Mouse (Mus musculus): Measurements from ENCODE around the gene Pgf.

Pgf gene

GRCm38 (mm10) chr12:85190290-85190689 is 12.7 kb upstream of the Pgf start:
- DNase-seq (ENCODE audit: low spot score): no peak

- no peak for DNase-seq (ENCODE audit: low spot score)
These were observed 8.8 kb upstream of the Pgf start for GRCm38 (mm10) chr12:85186361-85186760.

DNA sequence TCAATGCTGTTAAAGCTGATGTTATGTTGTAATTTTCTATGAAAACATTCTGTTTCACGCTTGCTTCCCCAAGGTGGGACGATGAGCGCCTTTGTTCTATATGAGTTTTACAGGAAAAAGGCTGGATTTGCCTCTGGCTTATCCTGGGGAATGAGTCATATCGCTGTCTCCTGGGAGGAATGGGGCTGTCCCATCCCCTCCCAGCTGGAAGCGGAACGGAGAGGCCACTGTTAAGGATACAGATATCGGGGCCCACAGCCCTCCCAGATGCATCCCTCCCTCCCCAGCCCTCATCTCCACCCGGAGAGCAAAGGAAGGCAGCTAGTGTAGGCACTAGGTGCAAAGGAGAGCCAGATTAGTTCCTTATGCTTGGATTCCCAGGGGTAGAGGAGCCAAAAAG is 8.2 kb upstream of the Pgf start:
- DNase-seq (ENCODE audit: low spot score): no peak

DNA sequence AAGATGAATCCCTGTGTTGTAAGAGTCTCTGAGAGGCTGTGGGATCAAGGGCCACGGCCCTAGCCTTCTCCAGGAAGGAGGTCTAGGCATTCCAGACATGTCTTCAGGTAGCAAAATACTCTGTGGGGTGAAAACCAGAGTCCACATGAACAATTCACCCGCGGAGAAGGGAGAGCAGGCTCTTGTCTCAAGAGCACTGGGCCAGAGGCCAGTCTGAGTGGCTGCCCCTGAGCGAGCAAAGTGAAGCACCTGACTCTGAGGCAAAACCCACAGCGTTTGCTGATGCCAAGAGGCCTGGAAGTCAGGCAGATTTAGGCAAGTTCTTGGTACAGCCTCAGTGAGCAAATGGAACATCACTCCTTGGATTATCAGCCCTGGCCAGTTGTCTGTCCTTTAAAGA is 6.5 kb upstream of the Pgf start:
- DNase-seq (ENCODE audit: low spot score): no peak

DNA sequence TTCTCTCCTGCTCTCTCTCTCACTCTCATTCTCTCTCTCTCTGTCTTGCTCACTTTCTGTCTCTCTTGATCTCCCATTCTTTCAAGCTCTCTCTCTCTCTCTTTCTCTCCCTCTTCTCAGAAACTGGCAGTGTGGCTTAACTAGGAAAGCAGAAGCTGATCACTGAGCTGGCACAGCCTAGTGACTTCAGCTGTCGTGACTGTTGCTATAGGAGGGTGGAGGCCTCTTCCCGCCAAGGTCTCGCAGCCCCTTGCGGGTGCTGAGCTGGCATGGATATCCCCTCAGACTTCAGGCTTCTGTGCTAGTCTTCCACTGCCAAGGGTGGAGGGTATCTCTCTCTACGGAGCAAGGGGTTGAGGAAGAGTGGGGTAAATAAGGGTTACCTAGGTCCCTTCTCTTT is 5.3 kb upstream of the Pgf start:
- DNase-seq (ENCODE audit: low spot score): no peak

DNA sequence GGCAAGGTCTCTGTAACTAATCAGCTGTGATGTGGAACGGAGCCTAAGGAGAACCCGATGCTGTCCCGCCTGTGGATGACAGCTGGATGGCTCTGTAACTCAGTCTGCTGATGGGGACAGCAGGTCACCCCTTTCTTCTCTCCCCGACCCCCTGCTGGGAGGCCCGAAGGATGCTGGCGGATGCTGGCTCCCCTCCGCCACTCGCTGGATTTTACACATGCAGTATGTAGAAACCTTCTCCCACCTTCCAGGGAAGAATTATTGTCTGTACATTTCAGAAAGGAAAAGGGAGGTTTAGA is 4.7 kb upstream of the Pgf start:
- no peak for DNase-seq (ENCODE audit: low spot score)

DNA sequence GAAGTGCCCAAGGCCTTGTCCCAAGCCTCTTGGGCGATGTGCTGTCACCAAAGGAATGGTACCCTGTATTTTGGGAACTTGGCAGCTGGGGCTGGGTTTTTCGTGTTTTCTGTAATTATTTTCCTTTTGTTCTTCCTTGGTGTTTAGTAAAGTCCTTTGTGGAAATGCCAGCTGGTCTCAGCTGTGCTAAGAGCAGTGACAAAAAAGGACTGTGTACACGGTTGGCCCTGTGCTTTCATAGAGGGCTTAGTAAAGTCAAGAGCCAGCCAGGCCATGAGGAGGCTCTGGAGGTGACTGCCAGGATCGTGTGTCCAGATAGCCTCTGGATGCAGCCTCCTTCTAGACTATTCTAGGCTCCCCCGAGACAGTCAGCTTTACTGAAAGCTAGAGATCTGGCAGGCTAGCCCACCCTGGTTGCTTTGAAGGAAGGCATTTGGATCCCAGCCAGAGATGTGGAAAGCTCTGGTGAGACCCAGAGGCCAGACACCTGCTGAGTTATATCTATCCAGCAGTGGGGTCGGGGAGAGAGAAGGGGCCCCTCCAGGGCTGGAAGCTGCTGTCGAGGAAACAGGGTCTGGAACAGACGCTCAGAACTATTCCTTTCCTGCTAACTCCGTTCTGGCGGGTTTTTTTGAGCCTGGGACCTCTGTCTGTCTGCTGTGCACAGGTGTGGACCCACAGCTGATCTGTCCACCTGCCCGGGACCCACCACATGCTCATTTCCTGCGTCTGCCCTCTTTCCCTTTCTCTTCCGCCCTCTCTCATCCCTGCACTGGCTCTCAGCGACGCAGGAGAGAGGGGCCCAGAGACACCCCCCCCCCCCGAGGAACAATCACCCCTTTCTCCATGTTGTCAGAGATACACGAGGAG is 4.1 kb upstream of the Pgf start:
- no peak for DNase-seq (ENCODE audit: low spot score)

DNA sequence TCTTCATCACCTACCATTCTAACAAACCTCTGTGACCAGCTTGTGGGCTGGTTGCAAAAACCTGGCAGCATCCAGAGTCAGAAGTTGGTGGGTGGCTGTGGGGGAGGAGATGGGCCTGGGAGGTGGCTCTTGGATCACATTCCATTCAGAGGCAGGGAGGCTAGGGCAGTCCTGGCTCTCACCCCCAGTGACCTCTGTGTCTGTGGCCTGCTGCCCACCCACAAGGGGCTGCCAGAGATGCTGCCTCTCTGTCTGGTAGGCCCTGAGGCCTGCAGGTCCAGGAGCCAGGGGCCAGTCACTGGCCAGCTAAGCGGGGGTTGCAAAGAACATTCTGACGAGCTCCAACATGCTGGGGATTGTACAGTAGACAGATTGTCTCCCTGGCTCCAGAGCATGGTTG is 704 bp upstream of the Pgf start:
- DNase-seq (ENCODE audit: low spot score): no peak

DNA sequence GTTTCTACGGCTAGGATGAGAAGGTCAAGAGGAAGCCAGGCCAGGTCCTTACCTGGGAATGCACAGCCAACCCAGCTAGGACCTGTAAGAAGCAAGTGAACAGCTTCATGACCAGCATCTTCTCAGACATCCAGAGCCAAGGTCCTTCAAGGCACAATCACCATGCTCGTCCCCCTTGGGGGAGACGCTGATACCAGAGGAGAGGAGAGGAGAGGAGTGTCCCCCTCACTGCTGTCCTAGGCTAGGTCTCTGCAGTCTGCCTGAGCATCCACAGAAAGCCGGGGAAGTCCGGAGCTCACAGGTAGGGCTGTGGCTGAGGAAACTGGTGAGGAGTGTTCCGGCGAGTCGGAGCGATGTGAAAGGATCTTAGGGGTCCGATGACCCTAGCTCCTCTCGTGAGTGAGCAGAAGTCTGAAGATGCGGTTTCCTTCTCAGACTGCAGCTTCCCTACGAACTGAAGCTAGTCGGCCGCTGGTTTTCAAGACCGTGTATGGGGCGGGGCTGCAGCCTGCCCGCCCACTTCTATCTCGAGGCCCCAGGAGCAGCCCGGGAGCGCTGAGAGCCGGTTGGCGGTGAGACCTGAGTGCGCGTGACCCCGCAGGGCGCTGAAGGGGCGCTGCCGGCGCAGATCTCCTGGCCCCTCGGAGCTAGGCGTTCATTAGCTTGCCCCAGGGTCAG is 605 bp downstream of the Pgf start:
- no peak for DNase-seq (ENCODE audit: low spot score)

DNA sequence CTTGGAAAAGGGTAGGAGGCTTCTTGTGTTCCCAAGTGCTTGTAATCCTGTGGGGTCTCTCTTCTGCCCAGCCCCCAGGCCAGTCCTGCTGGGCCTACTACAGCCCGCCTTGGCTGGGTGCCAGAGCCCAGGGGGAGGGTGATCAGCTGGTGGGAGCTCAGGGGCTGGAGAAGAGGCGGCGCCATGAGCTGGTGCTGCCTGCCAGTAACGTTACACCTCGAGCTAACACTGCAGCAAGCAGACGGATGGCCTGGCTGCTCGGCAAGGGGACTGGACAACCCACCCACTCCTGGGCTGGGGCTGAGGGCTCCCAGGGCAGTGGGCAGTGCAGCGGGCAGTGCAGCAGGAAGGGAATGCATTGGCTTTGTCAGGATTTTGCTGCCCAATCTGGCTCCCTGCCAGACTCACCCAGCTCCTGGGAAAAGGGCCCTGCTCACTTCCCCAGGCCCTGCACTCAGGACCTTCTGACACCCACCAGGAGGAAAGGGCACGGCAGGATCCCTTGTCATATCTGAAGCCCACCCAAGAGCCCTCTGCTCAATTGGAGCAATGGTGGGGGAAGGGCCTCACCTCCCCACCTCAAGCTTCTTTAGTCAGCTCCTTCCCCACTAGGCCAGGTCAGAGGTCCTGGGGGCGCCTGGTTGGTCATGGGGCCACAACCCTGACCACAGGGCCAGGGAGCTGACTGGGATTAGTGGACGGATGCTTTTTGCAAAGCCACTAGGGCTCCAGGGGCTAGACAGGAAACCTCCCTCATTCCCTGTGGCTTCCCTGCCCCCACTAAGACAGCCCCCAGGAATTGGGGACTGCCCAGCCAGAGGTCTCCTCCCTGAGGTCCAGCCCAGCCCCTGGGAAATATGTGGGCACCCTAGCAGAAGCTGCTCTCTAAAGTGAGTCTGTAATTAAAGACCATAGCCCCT is 1.4 kb downstream of the Pgf start:
- no peak for DNase-seq (ENCODE audit: low spot score)

- DNase-seq (ENCODE audit: low spot score): no peak
These were observed 2.4 kb downstream of the Pgf start for GRCm38 (mm10) chr12:85175087-85175675.

GRCm38 (mm10) chr12:85174016-85174415 is 3.6 kb downstream of the Pgf start:
- no peak for DNase-seq (ENCODE audit: low spot score)

DNA sequence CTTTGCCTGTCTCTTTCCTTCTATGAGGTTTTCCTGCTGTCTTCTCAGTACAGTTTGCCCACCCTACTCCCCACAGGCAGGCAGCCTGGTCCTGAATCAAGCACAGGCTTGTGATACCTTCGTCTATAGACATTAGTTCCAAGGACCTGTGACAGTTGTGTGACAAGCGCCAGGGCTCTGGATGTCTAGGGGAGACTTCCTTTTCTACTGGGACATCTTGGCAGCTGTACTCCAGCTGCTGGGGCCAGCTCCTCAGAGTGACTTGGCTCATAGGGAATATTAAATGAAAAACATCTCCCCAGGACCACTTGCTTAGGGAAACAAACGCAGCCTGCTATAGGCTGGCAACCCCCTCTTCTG is 6.7 kb downstream of the Pgf start:
- no peak for DNase-seq (ENCODE audit: low spot score)

DNA sequence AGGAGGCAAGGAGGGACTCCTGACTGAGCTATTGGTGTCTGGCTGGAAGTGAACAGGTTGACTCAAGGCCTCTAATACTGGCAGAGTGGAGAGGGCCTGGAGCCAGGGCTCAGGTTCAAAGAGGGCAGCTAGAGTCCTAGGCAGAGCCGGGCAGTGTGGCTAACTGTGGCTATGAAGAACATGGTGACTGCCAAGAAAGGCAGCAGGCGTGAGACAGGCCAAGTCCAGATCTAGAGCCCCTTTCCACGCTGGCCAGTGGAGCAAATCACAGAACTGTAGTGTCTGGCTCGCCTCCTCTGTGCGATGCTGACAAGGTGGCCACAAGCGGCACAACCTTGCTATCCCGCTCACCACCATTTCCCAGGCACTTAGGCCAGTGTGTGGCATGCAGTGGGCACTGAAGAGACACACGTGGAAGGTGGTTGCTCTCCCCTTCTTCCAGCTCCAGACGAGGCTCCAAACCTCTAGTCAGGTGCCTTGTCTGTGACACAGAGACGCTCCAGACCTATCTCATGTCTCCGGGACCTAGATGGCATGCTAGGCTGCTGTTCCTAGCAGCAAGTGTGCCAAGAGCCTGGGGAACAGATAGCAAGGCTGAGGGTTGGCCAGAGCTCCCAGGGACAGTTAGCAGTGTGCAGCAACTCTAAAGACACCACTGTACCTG is 7.2 kb downstream of the Pgf start:
- DNase-seq (ENCODE audit: low spot score): no peak

DNA sequence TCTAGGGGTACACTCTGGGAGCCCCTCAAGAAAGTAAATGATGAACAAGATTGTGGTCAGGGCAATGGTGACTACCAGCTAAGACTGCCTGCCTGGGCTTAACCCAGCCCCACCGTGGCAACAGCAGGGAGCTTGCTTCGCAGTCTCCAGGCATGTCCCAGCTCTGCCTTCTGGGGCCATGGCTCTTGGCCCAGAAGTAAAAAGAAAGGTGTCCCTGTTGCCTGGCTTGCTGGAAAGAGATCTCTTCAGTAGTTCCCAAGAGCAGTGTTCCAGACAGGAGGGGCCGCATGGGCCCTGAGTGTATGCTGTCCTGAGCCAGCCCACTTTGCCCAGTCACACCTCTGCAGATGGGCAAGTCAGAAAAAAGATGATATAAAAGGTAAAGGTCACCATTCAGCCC is 7.7 kb downstream of the Pgf start:
- DNase-seq (ENCODE audit: low spot score): no peak

GRCm38 (mm10) chr12:85169117-85169858 is 8.3 kb downstream of the Pgf start:
- DNase-seq (ENCODE audit: low spot score): peak; percentile 77

DNA sequence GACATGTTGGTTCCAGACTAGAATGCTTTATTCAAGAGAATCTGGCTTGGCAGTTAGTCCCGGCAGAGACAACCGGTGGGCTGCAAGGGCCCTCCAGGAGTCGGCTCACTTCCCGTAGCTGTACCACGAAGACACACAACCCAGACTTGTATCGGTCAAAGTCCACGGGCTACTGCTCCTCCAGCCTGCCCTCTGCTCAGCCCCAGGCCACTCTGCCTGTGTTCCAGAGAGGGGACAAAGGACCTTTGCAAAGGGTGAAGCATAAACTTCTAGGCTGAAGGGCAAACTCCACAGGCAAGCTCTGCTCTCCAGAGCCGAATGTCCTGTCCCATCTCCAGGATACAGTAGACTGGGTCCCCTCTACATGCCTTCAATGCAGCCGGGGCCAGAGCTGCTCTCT is 11.0 kb downstream of the Pgf start:
- DNase-seq (ENCODE audit: low spot score): no peak

DNA sequence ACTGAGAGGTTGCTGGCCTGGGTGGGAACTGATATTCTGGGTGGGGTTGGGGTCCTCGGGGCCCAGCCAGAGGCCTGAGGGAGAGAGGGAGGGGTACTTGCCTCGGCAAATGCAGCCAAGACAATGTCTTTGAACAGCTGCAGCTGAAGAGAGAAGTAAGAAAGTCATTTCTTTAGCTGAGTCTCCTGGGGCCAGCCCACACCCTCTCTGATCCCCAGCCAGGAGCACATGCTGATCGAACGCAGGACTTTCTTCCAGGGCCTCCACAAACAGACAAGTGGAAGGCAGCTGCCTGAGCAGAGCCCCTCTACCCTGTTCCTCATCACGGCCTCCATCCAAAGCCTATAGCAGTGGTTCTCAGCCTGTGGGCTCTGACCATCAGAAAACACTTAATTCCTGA is 12.6 kb downstream of the Pgf start:
- no peak for DNase-seq (ENCODE audit: low spot score)

GRCm38 (mm10) chr12:85159592-85159991 is 18.0 kb downstream of the Pgf start:
- DNase-seq (ENCODE audit: low spot score): no peak

DNA sequence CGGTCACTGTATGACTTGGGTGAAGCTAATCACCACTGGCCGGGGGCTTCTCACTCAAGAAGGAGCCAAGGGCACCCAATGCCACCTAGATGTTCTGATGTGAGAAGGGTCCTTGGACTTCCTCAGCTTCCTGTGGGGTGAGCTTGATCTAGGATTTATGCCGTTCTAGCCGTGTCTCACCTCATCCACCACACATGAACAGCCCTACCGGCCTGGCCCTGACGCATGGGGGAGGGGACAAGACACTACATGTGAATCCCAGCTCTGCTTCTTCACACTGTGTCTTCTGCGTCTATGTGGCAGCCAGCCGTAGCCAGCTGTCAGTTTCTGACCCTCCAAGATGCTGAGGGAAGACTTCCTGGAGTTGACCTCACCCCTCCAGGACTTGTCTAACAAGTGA is 18.8 kb downstream of the Pgf start:
- no peak for DNase-seq (ENCODE audit: low spot score)

DNA sequence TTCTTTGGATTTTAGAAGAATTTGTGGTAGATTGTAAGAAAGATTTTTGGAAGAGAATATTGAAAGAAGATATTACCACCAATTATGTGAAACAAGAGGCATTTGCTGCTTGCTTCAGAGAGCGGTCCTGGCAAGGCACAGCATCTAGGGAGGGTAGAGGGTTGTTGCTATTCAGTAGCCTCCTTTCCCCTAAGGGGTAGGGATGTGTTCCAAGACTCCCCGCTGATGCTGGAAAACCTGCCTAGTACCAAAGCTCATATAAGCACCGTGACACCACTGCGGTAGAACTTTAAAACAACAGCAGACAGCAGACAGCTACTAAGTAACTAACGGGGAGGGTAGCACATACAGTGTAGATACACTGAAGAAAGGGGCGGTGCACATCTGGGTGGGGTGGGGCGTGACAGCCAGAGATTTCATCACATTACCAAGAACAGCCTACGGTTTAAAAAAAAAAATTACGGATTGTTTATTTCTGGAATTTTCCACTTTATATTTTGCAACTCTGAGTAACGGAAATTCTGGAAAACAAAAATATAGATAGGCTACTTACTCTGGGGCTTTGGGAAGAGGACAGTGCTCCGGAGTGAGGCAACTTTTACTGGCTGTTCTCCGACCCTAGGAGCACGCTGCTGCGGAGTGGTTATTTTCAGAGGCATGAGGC is 19.7 kb downstream of the Pgf start:
- no peak for DNase-seq (ENCODE audit: low spot score)

Data from left cerebral cortex, adult 11 months (tissue).